Mouse (Mus musculus) central nervous system, embryonic 11.5 days (tissue): ENCODE measurements around the gene Usf3. TPM values are rescaled to one million over a fixed set of nuclear protein-coding genes. Genes with fewer than 3 reads are reported as not detected.

Experiments
- polyA plus RNA-seq: library from polyadenylated mRNA; depleted of rRNA; stranded (reverse); fragments of >200 nt; gene quantifications from 2 replicates; pipeline ENCODE4 v1.2.3, GENCODE M21; 2012; rRNA removed

Usf3 gene
- polyA plus RNA-seq: 6.4 and 10.6 TPM in 2 replicates

DNA sequence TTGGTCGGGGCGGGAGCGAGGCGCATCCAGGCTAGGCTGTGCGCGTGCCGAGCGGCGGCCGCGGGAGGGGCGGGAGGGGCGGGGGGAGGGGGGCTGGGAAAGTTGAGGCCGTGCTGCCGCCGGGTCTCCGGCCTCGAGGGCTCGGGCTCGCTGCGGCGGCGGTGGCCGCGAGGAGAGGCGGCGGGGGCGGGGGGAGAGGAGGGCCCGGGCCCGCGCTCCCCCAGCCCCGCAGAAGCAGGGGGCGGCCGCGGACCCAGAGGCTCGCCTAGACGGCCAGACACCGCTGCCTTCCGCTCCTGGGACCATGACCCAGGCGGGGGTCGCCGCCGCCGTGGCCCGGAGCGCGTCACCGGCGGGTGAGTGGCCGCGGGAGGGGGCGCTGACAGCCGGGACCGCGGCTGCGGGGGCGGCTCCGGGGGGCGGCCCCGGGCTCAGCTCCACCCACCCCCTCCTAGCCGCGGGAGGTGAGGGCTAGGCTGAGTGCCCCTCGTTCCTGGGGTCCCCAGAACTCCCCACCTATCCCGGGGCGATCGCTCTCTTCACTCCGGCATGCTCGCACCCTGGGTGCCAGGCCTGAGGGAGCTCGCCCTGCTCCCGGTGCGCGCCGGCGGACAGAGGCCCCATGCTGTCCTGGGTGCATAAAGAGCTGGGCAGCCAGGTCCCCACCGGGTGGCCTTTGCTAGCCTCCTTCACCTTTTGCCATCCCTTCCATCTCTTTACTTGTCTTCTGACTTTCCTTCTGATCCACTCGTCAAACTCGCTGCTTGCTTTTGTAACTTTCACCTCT lies at the start of gene Usf3:
TSS of gene Usf3 (plus strand) at position 92 of the 787 bp plus-strand sequence.

DNA sequence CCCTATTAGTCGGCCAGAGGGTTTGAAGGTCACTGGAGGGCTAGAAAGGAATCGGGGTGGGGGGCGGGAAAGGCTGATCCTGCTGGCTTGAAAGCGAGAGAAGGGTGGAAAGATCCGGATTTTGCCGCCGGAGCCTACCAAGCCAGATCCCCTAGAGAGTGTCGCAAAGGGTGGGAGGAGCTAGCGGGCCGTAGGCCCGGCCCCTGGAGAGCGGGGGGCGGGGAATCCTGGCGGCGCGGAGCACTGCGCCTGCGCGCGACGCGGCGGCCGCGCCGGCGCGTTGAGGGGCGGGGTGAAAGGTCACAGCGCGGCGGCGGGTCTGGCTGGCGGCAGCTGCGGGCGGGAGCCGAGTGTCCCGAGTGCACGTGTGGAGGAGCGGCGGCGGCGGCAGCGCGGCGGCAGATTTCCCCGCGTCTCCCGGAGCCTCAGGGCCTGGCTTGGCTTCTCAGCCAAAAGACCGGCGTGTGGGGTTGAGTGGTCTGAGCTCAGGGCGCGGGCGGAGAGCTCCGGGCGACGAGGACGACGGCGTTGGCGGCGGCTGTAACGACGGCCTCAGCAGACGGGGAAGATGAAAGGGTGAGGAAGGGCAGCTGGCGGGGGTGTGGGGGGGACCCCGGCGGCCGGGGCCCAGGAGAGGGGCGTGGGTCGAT lies 33.4 kb upstream of the Usf3 start, which contains the start of the genes Atp6v1a and Naa50:
TSS of gene Atp6v1a (minus strand) at position 170 of the 650 bp plus-strand sequence.
TSS of gene Naa50 (plus strand) at position 295 of the 650 bp plus-strand sequence.

Other genes starting within 250 kb of the Usf3 start
- 60.1 and 62.5 TPM in 2 replicates for gene Qtrt2, start 246.4 kb upstream of the Usf3 start, polyA plus RNA-seq
- gene Zdhhc23, start 193.5 kb upstream of the Usf3 start, polyA plus RNA-seq: 0.37 and 0.54 TPM in 2 replicates
- gene Gramd1c, start 109.9 kb upstream of the Usf3 start, polyA plus RNA-seq: 2.1 and 2.7 TPM in 2 replicates
- 36.7 and 43.8 TPM in 2 replicates for gene Atp6v1a, start 33.5 kb upstream of the Usf3 start, polyA plus RNA-seq
- gene Naa50, start 33.4 kb upstream of the Usf3 start, polyA plus RNA-seq: 46.2 and 55.2 TPM in 2 replicates
- 0.16 TPM in 2 replicates for gene Sidt1, start 159.9 kb downstream of the Usf3 start, polyA plus RNA-seq
- 23.4 and 33.3 TPM in 2 replicates for gene Spice1, start 173.9 kb downstream of the Usf3 start, polyA plus RNA-seq
- gene Cfap44, start 221.6 kb downstream of the Usf3 start, polyA plus RNA-seq: 1.6 and 2.4 TPM in 2 replicates